Mouse (Mus musculus) liver, postnatal 0 days (tissue): ENCODE measurements around the gene Mme.

Source experiments
- CTCF ChIP-seq: sonication (generic); IDR thresholded peaks from 2 replicates; pipeline ENCODE4 v1.5.1; 2016; ENCODE audit warnings: antibody characterized with exemption, low read depth
- EP300 ChIP-seq: IDR thresholded peaks from 2 replicates; pipeline ENCODE4 v1.6.1; 2016; ENCODE audit warnings: antibody characterized with exemption, low read depth, mild to moderate bottlenecking

GRCm38 (mm10) chr3:63294791-63295190 lies 53.5 kb downstream of the Mme start:
- TF ChIP-seq CTCF (no peak), EP300 (no peak)
